Mouse (Mus musculus) megakaryocyte, embryonic 14.5 days (primary cell): ENCODE results near the gene Ddah2.

Experiments
- FLI1 ChIP-seq: IDR thresholded peaks from 2 replicates; pipeline ENCODE4 v1.6.1; 2012; ENCODE audit warnings: low read length, inconsistent platforms, mixed read lengths
- GATA1 ChIP-seq: IDR thresholded peaks from 3 replicates; pipeline ENCODE4 v1.6.1; 2012; ENCODE audit warnings: mixed read lengths, low read length, inconsistent platforms, borderline replicate concordance

- TF ChIP-seq GATA1 = no peak
- 0 out of 2 replicates have a peak, but pooled peaks have one; percentile 15 for TF ChIP-seq FLI1
These were observed 28.9 kb upstream of the Ddah2 start for GRCm38 (mm10) chr17:35029691-35030532.
